Mouse (Mus musculus) MEL (cell line): ENCODE measurements at regions not wholly inside any gene's neighbourhood (a gene's known extent, or its start where the extent isn't known, plus 50 kb on each side); places are given as distances from the start of the nearest gene placed in this dataset.

Experiments used
- EP300 ChIP-seq, 2 experiments: IDR thresholded peaks; 2 replicates each; pipeline ENCODE4 v1.6.1; 2011; ENCODE audit warnings: improper control_type of control experiment in 2 of 2, low read length in 2 of 2, low read depth in 1 of 2, mild to moderate bottlenecking in 1 of 2
- JUND ChIP-seq: IDR thresholded peaks from 2 replicates; pipeline ENCODE4 v1.6.1; 2011; ENCODE audit warnings: low read depth, mild to moderate bottlenecking, improper control_type of control experiment, low read length
- POLR2A ChIP-seq, 2 experiments: IDR thresholded peaks; 2 replicates each; pipeline ENCODE4 v1.6.1; 2011 to 2012; ENCODE audit warnings: low read length in 2 of 2, mild to moderate bottlenecking in 2 of 2, control low read depth in 1 of 2, improper control_type of control experiment in 1 of 2, low read depth in 1 of 2, moderate library complexity in 1 of 2; ENCODE audit not compliant: control insufficient read depth in 1 of 2, insufficient read depth in 1 of 2, poor library complexity in 1 of 2
- POLR2AphosphoS2 ChIP-seq: IDR thresholded peaks from 2 replicates; pipeline ENCODE4 v1.6.1; 2011; ENCODE audit warnings: low read length, improper control_type of control experiment
- RCOR1 ChIP-seq: IDR thresholded peaks from 2 replicates; pipeline ENCODE4 v1.6.1; 2012; ENCODE audit warnings: low read depth, mild to moderate bottlenecking, inconsistent platforms, low read length, improper control_type of control experiment
- SMC3 ChIP-seq: IDR thresholded peaks from 2 replicates; pipeline ENCODE4 v1.6.1; 2011; ENCODE audit warnings: low read depth, low read length, improper control_type of control experiment

- no peak for TF ChIP-seq JUND
- TF ChIP-seq POLR2AphosphoS2 = no peak
- TF ChIP-seq POLR2A (IDR thresholded peaks at IDR 0.05; ENCODE audit: control insufficient read depth in 1 of 2, insufficient read depth in 1 of 2, low read depth in 1 of 2, low read length in 2 of 2, poor library complexity in 1 of 2) = no peak
- TF ChIP-seq RCOR1 = no peak
- no peak for TF ChIP-seq EP300 (IDR thresholded peaks at IDR 0.05; ENCODE audit: low read depth in 1 of 2, low read length in 2 of 2)
- TF ChIP-seq SMC3 = no peak
Measured at GRCm38 (mm10) chr13:90424541-90424940, 335.1 kb upstream of the Xrcc4 start.
